Mouse (Mus musculus): Measurements from ENCODE around the gene Amigo1.
A peak's percentile ranks its signal among the peaks of the same experiment; 100 is the strongest.

Gene Amigo1

GRCm38 (mm10) chr3:108186098-108187047, at the start of gene Amigo1:
Amigo1 (plus strand) TSS chr3:108186335.
- peak; percentile 79 for DNase-seq

- DNase-seq = no peak
Measured at GRCm38 (mm10) chr3:108139113-108139512, 47.0 kb upstream of the Amigo1 start.

GRCm38 (mm10) chr3:108140786-108141185, 45.3 kb upstream of the Amigo1 start:
- DNase-seq = no peak

GRCm38 (mm10) chr3:108145534-108146445, 40.3 kb upstream of the Amigo1 start, which contains the start of gene Gnai3:
Gnai3 (minus strand) TSS chr3:108146146.
- DNase-seq = peak; percentile 94

- DNase-seq = no peak
Measured at GRCm38 (mm10) chr3:108146671-108147070, 39.5 kb upstream of the Amigo1 start.

GRCm38 (mm10) chr3:108147386-108148235, 38.5 kb upstream of the Amigo1 start:
- peak; percentile 92 for DNase-seq

- DNase-seq = no peak
Measured at GRCm38 (mm10) chr3:108152290-108152689, 33.8 kb upstream of the Amigo1 start.

- DNase-seq = no peak
Measured at GRCm38 (mm10) chr3:108154656-108155055, 31.5 kb upstream of the Amigo1 start, which contains the start of gene Gpr61. Gpr61 (minus strand) TSS chr3:108154882.

- no peak for DNase-seq
Measured at GRCm38 (mm10) chr3:108158383-108159037, 27.6 kb upstream of the Amigo1 start.

- DNase-seq = no peak
Measured at GRCm38 (mm10) chr3:108164091-108164490, 22.0 kb upstream of the Amigo1 start.

GRCm38 (mm10) chr3:108164807-108165206, 21.3 kb upstream of the Amigo1 start:
- peak; percentile 83 for DNase-seq

GRCm38 (mm10) chr3:108165532-108166315, 20.4 kb upstream of the Amigo1 start:
- no peak for DNase-seq

- DNase-seq = peak; percentile 60
Measured at GRCm38 (mm10) chr3:108166486-108167211, 19.5 kb upstream of the Amigo1 start.

- DNase-seq = no peak
Measured at GRCm38 (mm10) chr3:108167499-108167898, 18.6 kb upstream of the Amigo1 start.

GRCm38 (mm10) chr3:108169199-108169598, 16.9 kb upstream of the Amigo1 start:
- DNase-seq = no peak

- DNase-seq = peak; percentile 67
Measured at GRCm38 (mm10) chr3:108174672-108175531, 11.2 kb upstream of the Amigo1 start.

- DNase-seq = peak; percentile 42
Measured at GRCm38 (mm10) chr3:108178756-108179715, 7.1 kb upstream of the Amigo1 start.

- DNase-seq = no peak
Measured at GRCm38 (mm10) chr3:108180514-108180913, 5.6 kb upstream of the Amigo1 start.

Data from kidney, postnatal 14 days (tissue).